Mouse (Mus musculus): Measurements from ENCODE around the gene Map3k6. TPM values are rescaled to one million over a fixed set of nuclear protein-coding genes. Genes with fewer than 3 reads are reported as not detected.

Map3k6 gene
- polyA plus RNA-seq, 1 experiment from 2014 or later, result 3.3 TPM

GRCm38 (mm10) chr4:133281951-133282481, 41.4 kb downstream of the Map3k6 start:
- DNase-seq (ENCODE audit: low read depth, low spot score) (no peak), ATAC-seq (no peak)
- ChIA-PET CTCF (interaction anchor here (1.9 kb wide), 1 partner anchor 11 kb away, joined by 4 read pairs; no protein-coding TSS in a partner anchor), POLR2A (no interaction called here)
- no peak for TF ChIP-seq CTCF (IDR thresholded peaks at IDR 0.05)
- no peaks in the 10 kb centered on the region for H3K27me3 ChIP-seq
- in situ Hi-C loops (cut with MboI; ENCODE audit: low pct_unique_long_range_greater_than_20kb), result no loop called here

GRCm38 (mm10) chr4:133282656-133283055, 42.0 kb downstream of the Map3k6 start:
- in situ Hi-C loops (cut with MboI; ENCODE audit: low pct_unique_long_range_greater_than_20kb), result no loop called here
- CTCF ChIA-PET, result interaction anchor here (1.9 kb wide), 1 partner anchor 11 kb away, joined by 4 read pairs; no protein-coding TSS in a partner anchor
- DNase-seq (ENCODE audit: low read depth, low spot score) (no peak), ATAC-seq (no peak)
- H3K27me3 ChIP-seq, result no peaks in the 10 kb centered on the region
- TF ChIP-seq CTCF (IDR thresholded peaks at IDR 0.05), result no peak
- POLR2A ChIA-PET, result no interaction called here

- no peaks in the 10 kb centered on the region for H3K27me3 ChIP-seq
- ATAC-seq, result no peak
- DNase-seq (ENCODE audit: low read depth, low spot score), result no peak
- in situ Hi-C loops (cut with MboI; ENCODE audit: low pct_unique_long_range_greater_than_20kb), result no loop called here
- CTCF ChIA-PET, result no interaction called here
- no peak for TF ChIP-seq CTCF (IDR thresholded peaks at IDR 0.05)
- POLR2A ChIA-PET, result no interaction called here
Measured at GRCm38 (mm10) chr4:133285299-133285698, 44.7 kb downstream of the Map3k6 start.

- DNase-seq (ENCODE audit: low read depth, low spot score) (no peak), ATAC-seq (no peak)
- POLR2A ChIA-PET, result no interaction called here
- CTCF ChIA-PET, result interaction anchor here (1.2 kb wide), 1 partner anchor 12 kb away, joined by 4 read pairs; no protein-coding TSS in a partner anchor
- no peak for TF ChIP-seq CTCF (IDR thresholded peaks at IDR 0.05)
- in situ Hi-C loops (cut with MboI; ENCODE audit: low pct_unique_long_range_greater_than_20kb), result no loop called here
- H3K27me3 ChIP-seq, result no peaks in the 10 kb centered on the region
Measured at GRCm38 (mm10) chr4:133285950-133286349, 45.3 kb downstream of the Map3k6 start.

GRCm38 (mm10) chr4:133286476-133287077, 46.0 kb downstream of the Map3k6 start:
- CTCF ChIA-PET, result interaction anchor here (1.2 kb wide), 1 partner anchor 12 kb away, joined by 4 read pairs; no protein-coding TSS in a partner anchor
- in situ Hi-C loops (cut with MboI; ENCODE audit: low pct_unique_long_range_greater_than_20kb), result no loop called here
- no peaks in the 10 kb centered on the region for H3K27me3 ChIP-seq
- no peak for TF ChIP-seq CTCF (IDR thresholded peaks at IDR 0.05)
- no peak for DNase-seq (ENCODE audit: low read depth, low spot score)
- POLR2A ChIA-PET, result no interaction called here
- ATAC-seq, result no peak

GRCm38 (mm10) chr4:133291255-133291654, 50.6 kb downstream of the Map3k6 start:
- in situ Hi-C loops (cut with MboI; ENCODE audit: low pct_unique_long_range_greater_than_20kb), result no loop called here
- CTCF ChIA-PET, result interaction anchor here (2.8 kb wide), 1 partner anchor 11 kb away, joined by 8 read pairs; no protein-coding TSS in a partner anchor
- no peak for TF ChIP-seq CTCF (IDR thresholded peaks at IDR 0.05)
- H3K27me3 ChIP-seq, result no peaks in the 10 kb centered on the region
- no peak for DNase-seq (ENCODE audit: low read depth, low spot score)
- no peak for ATAC-seq
- POLR2A ChIA-PET, result no interaction called here

GRCm38 (mm10) chr4:133292405-133292804, 51.8 kb downstream of the Map3k6 start:
- no peak for ATAC-seq
- no peaks in the 10 kb centered on the region for H3K27me3 ChIP-seq
- POLR2A ChIA-PET, result no interaction called here
- in situ Hi-C loops (cut with MboI; ENCODE audit: low pct_unique_long_range_greater_than_20kb), result no loop called here
- DNase-seq (ENCODE audit: low read depth, low spot score), result no peak
- no peak for TF ChIP-seq CTCF (IDR thresholded peaks at IDR 0.05)
- CTCF ChIA-PET, result interaction anchor here (1.5 to 2.8 kb wide), 2 partner anchors 10 kb away, joined by 4 to 8 read pairs; no protein-coding TSS in a partner anchor

- CTCF ChIA-PET, result interaction anchor here (1.5 to 2.8 kb wide), 2 partner anchors 9 to 10 kb away, joined by 4 to 8 read pairs; no protein-coding TSS in a partner anchor
- POLR2A ChIA-PET, result no interaction called here
- ATAC-seq, result no peak
- H3K27me3 ChIP-seq, result no peaks in the 10 kb centered on the region
- in situ Hi-C loops (cut with MboI; ENCODE audit: low pct_unique_long_range_greater_than_20kb), result no loop called here
- no peak for TF ChIP-seq CTCF (IDR thresholded peaks at IDR 0.05)
- DNase-seq (ENCODE audit: low read depth, low spot score), result no peak
Measured at GRCm38 (mm10) chr4:133292901-133293843, 52.6 kb downstream of the Map3k6 start.

GRCm38 (mm10) chr4:133294084-133294483, 53.5 kb downstream of the Map3k6 start:
- ChIA-PET POLR2A (no interaction called here), CTCF (interaction anchor here (1.5 kb wide), 1 partner anchor 11 kb away, joined by 4 read pairs; no protein-coding TSS in a partner anchor)
- ATAC-seq (no peak), DNase-seq (ENCODE audit: low read depth, low spot score) (no peak)
- in situ Hi-C loops (cut with MboI; ENCODE audit: low pct_unique_long_range_greater_than_20kb), result no loop called here
- no peaks in the 10 kb centered on the region for H3K27me3 ChIP-seq
- TF ChIP-seq CTCF (IDR thresholded peaks at IDR 0.05), result no peak

GRCm38 (mm10) chr4:133297360-133297759, 56.7 kb downstream of the Map3k6 start:
- ChIA-PET CTCF (interaction anchor here (0.9 to 2.7 kb wide), 9 partner anchors 41 to 352 kb away, joined by 3 to 9 read pairs (median 3); no protein-coding TSS in a partner anchor), POLR2A (no interaction called here)
- no peaks in the 10 kb centered on the region for H3K27me3 ChIP-seq
- ATAC-seq (no peak), DNase-seq (ENCODE audit: low read depth, low spot score) (no peak)
- no peak for TF ChIP-seq CTCF (IDR thresholded peaks at IDR 0.05)
- in situ Hi-C loops (cut with MboI; ENCODE audit: low pct_unique_long_range_greater_than_20kb), result no loop called here
